Mouse (Mus musculus): ENCODE measurements around the gene Vmn2r36. TPM values are rescaled to one million over a fixed set of nuclear protein-coding genes. Genes with fewer than 3 reads are reported as not detected.
"Not testable (repeated sequence)": the region's sequence is repeated elsewhere in the genome, so short reads cannot be mapped to it uniquely, and the experiment has no call there.

Vmn2r36 gene
- total RNA-seq (2014; rRNA removed) (not detected in 2 replicates), polyA plus RNA-seq (2015; fragmentation: Nextera tagmentation; extraction: Ambion mirVana) (not detected in 2 replicates)

- not testable (repeated sequence) for H3K4me3 ChIP-seq (ENCODE audit: low read length); H3K27me3 ChIP-seq (ENCODE audit: insufficient read depth, low read length); H3K36me3 ChIP-seq (ENCODE audit: insufficient read depth, low read length); H3K27ac ChIP-seq; H3K9me3 ChIP-seq (ENCODE audit: low read length); H3K4me1 ChIP-seq (ENCODE audit: insufficient read depth, low read length); H3K4me2 ChIP-seq (ENCODE audit: low read depth, low read length); ATAC-seq; H3K9ac ChIP-seq (replicated peaks; ENCODE audit: low read length); DNase-seq (ENCODE audit: low spot score)
- no CpG with 5 or more reads among the region's 1 CpGs for WGBS
These were observed at the start of gene Vmn2r36 for GRCm38 (mm10) chr7:7902395-7902794. Gene Vmn2r36, minus strand, starts transcription at chr7:7902495.

Other genes with a start within 250 kb of the Vmn2r36 start
- not detected in 2 replicates for gene Vmn2r34, start 213.0 kb downstream of the Vmn2r36 start, total RNA-seq (2014; rRNA removed)
- gene Vmn2r34, start 213.0 kb downstream of the Vmn2r36 start, polyA plus RNA-seq (2015; fragmentation: Nextera tagmentation; extraction: Ambion mirVana), result not detected in 2 replicates
- not detected in 2 replicates for gene Vmn2r35, start 82.6 kb downstream of the Vmn2r36 start, total RNA-seq (2014; rRNA removed)
- not detected in 2 replicates for gene Vmn2r35, start 82.6 kb downstream of the Vmn2r36 start, polyA plus RNA-seq (2015; fragmentation: Nextera tagmentation; extraction: Ambion mirVana)

All from hindbrain, postnatal 0 days (tissue).